8 mouse cellular contexts compared by ENCODE assay signal in genomic region chr10:75780769-75781578, GRCm38 (mm10). TPM values are rescaled to one million over a fixed set of nuclear protein-coding genes. Genes with fewer than 3 reads are reported as not detected.
DNase-seq lines count a peak whose midpoint lies in the region; ATAC-seq and TF ChIP-seq lines count a peak whose summit lies in the region.

Gene Gm20441, minus strand, starts transcription at chr10:75780954.
Gene Gstt3, minus strand, starts transcription at chr10:75781414.

- H3K4me1 ChIP-seq in MEL (ENCODE audit: control insufficient read depth in 1 of 2, insufficient read depth in 2 of 2, low read length in 2 of 2): peaks cover 0 to 13% of the 10 kb centered on the region in 2 experiments; a peak in 2 of 4 replicates
- peaks cover 18% of the 10 kb centered on the region for H3K4me1 ChIP-seq in embryonic facial prominence, embryonic 13.5 days
- H3K4me1 ChIP-seq in heart, embryonic 10.5 days: peaks cover 13% of the 10 kb centered on the region
- peaks cover 6% of the 10 kb centered on the region for H3K4me1 ChIP-seq in lung, embryonic 16.5 days (replicated peaks; ENCODE audit: control insufficient read depth, insufficient read depth, low read length)
- H3K4me1 ChIP-seq in olfactory bulb, adult 2 months (ENCODE audit: control insufficient read depth, insufficient read depth, low read length): peaks cover 10% of the 10 kb centered on the region

- H3K9me3 ChIP-seq in MEL (replicated peaks; ENCODE audit: insufficient read depth, low read length): no peaks in the 10 kb centered on the region
- H3K9me3 ChIP-seq in embryonic facial prominence, embryonic 13.5 days: no peaks in the 10 kb centered on the region; the same call in 1 of the 2 replicates
- no peaks in the 10 kb centered on the region for H3K9me3 ChIP-seq in heart, embryonic 10.5 days
- H3K9me3 ChIP-seq in lung, embryonic 16.5 days (ENCODE audit: control insufficient read depth, low read length): no peaks in the 10 kb centered on the region

- no peaks in the 10 kb centered on the region; the same call in 1 of the 2 replicates for H3K79me2 ChIP-seq in MEL (ENCODE audit: control insufficient read depth, insufficient read depth, low read length, poor library complexity)

- H3K27ac ChIP-seq in MEL (ENCODE audit: control insufficient read depth, low read depth, low read length): peak within 1 kb of the TSS; percentile 82
- peak within 1 kb of the TSS; percentile 39 for H3K27ac ChIP-seq in embryonic facial prominence, embryonic 13.5 days
- peak within 1 kb of the TSS; percentile 64 for H3K27ac ChIP-seq in heart, embryonic 10.5 days
- H3K27ac ChIP-seq in lung, embryonic 16.5 days (ENCODE audit: low read length): peak within 1 kb of the TSS; percentile 91
- no peak within 1 kb of the TSS for H3K27ac ChIP-seq in olfactory bulb, adult 2 months (ENCODE audit: insufficient read depth, low read depth, low read length)

- DNase-seq in 3134 (ENCODE audit: extremely low read depth, insufficient read length, low spot score): peak; percentile 63
- peak; percentile 90 for DNase-seq in MEL (ENCODE audit: low read depth, low spot score)
- peak; percentile 80 for DNase-seq in heart, embryonic 10.5 days (ENCODE audit: low spot score)
- DNase-seq in kidney, adult 8-10 months: peak; percentile 91 to 93
- no peak for DNase-seq in right cerebral cortex, postnatal 4 days

- peak in 1 of 2 experiments; percentile 25; a peak in 1 of 4 replicates for TF ChIP-seq EP300 in MEL (IDR thresholded peaks at IDR 0.05; ENCODE audit: low read depth in 1 of 2, low read length in 2 of 2)

- no peak for TF ChIP-seq RAD21 in MEL (IDR thresholded peaks at IDR 0.05; ENCODE audit: low read depth, low read length)

- peak within 1 kb of the TSS; percentile 62 to 71 for H3K4me3 ChIP-seq in MEL (ENCODE audit: control insufficient read depth in 1 of 2, insufficient read depth in 1 of 2, low read depth in 2 of 2, low read length in 2 of 2)
- H3K4me3 ChIP-seq in embryonic facial prominence, embryonic 13.5 days: peak within 1 kb of the TSS; percentile 46
- peak within 1 kb of the TSS; percentile 60 for H3K4me3 ChIP-seq in heart, embryonic 10.5 days
- H3K4me3 ChIP-seq in lung, embryonic 16.5 days (ENCODE audit: low read length): peak within 1 kb of the TSS; percentile 56
- H3K4me3 ChIP-seq in olfactory bulb, adult 2 months (ENCODE audit: insufficient read depth, low read depth, low read length): peak within 1 kb of the TSS; percentile 33

- ATAC-seq in embryonic facial prominence, embryonic 13.5 days (ENCODE audit: insufficient number of reproducible peaks, insufficient read depth, low FRiP score, low TSS enrichment, low read depth): peak; percentile 77
- peak; percentile 93 for ATAC-seq in lung, embryonic 16.5 days (ENCODE audit: low read depth)

- TF ChIP-seq CTCF in MEL (IDR thresholded peaks at IDR 0.05 in 2 of 3, conservative IDR thresholded peaks at IDR 0.05 in 1 of 3; ENCODE audit: control insufficient read depth in 1 of 3, insufficient read depth in 1 of 3, low read depth in 2 of 3, low read length in 3 of 3, poor library complexity in 1 of 3, severe bottlenecking in 1 of 3): no peak
- TF ChIP-seq CTCF in olfactory bulb, adult 2 months (IDR thresholded peaks at IDR 0.05; ENCODE audit: insufficient read depth, low read depth, low read length): no peak

- H3K36me3 ChIP-seq in MEL (ENCODE audit: control insufficient read depth in 1 of 2, insufficient read depth in 2 of 2, low read length in 2 of 2): peaks cover 0 to 7% of the 10 kb centered on the region in 2 experiments; a peak in 1 of 4 replicates
- no peaks in the 10 kb centered on the region for H3K36me3 ChIP-seq in embryonic facial prominence, embryonic 13.5 days
- no peaks in the 10 kb centered on the region for H3K36me3 ChIP-seq in heart, embryonic 10.5 days
- no peaks in the 10 kb centered on the region for H3K36me3 ChIP-seq in lung, embryonic 16.5 days (ENCODE audit: control insufficient read depth, insufficient read depth, low read length)

- no peaks in the 10 kb centered on the region for H3K27me3 ChIP-seq in MEL (ENCODE audit: control insufficient read depth in 1 of 2, insufficient read depth in 2 of 2, low read length in 2 of 2)
- H3K27me3 ChIP-seq in embryonic facial prominence, embryonic 13.5 days: peaks cover 15% of the 10 kb centered on the region
- H3K27me3 ChIP-seq in heart, embryonic 10.5 days (ENCODE audit: insufficient read depth, poor library complexity, severe bottlenecking): peaks cover 30% of the 10 kb centered on the region
- H3K27me3 ChIP-seq in lung, embryonic 16.5 days (ENCODE audit: control insufficient read depth, insufficient read depth, low read depth, low read length): no peaks in the 10 kb centered on the region

- peak in 1 of 2 experiments; percentile 58; a peak in 2 of 4 replicates for TF ChIP-seq POLR2A in MEL (IDR thresholded peaks at IDR 0.05; ENCODE audit: control insufficient read depth in 1 of 2, insufficient read depth in 1 of 2, low read depth in 1 of 2, low read length in 2 of 2, poor library complexity in 1 of 2)
- TF ChIP-seq POLR2A in olfactory bulb, adult 2 months (IDR thresholded peaks at IDR 0.05; ENCODE audit: insufficient read depth, low read depth, low read length): no peak

- peak within 1 kb of the TSS; percentile 69 for H3K9ac ChIP-seq in MEL (ENCODE audit: control insufficient read depth, low read depth, low read length, poor library complexity, severe bottlenecking)
- H3K9ac ChIP-seq in embryonic facial prominence, embryonic 13.5 days: peak within 1 kb of the TSS; percentile 70
- peak within 1 kb of the TSS; percentile 70 for H3K9ac ChIP-seq in lung, embryonic 16.5 days (ENCODE audit: low read length)

- peak within 1 kb of the TSS; percentile 80 for H3K4me2 ChIP-seq in embryonic facial prominence, embryonic 13.5 days
- H3K4me2 ChIP-seq in lung, embryonic 16.5 days (ENCODE audit: low read depth, low read length): peak within 1 kb of the TSS; percentile 91

- WGBS in embryonic facial prominence, embryonic 13.5 days: 2% methylated on average over 28 of the region's 28 CpGs
- WGBS in heart, embryonic 10.5 days: 1% methylated on average over 28 of the region's 28 CpGs
- WGBS in lung, embryonic 16.5 days: under 1% methylated on average over 28 of the region's 28 CpGs
- 6% methylated on average over 28 of the region's 28 CpGs for WGBS in olfactory bulb, adult 2 months

TF ChIP-seq in MEL, 35 proteins besides CTCF, POLR2A, EP300 and RAD21 (continues in another document):
- TF ChIP-seq POLR2AphosphoS5 (IDR thresholded peaks at IDR 0.05; ENCODE audit: borderline replicate concordance, low read depth, low read length): no peak
- TF ChIP-seq ETS1 (IDR thresholded peaks at IDR 0.05; ENCODE audit: low read depth, low read length): 0 out of 2 replicates have a peak, but pooled peaks have one; percentile 29
- no peak for TF ChIP-seq ZMIZ1 (IDR thresholded peaks at IDR 0.05; ENCODE audit: low read depth, low read length)
- no peak for TF ChIP-seq CHD2 (IDR thresholded peaks at IDR 0.05; ENCODE audit: low read length)
- TF ChIP-seq MAX (IDR thresholded peaks at IDR 0.05; ENCODE audit: low read length): peak; percentile 58; the same call in 1 of the 2 replicates
- peak; percentile 52; the same call in 1 of the 2 replicates for TF ChIP-seq MXI1 (IDR thresholded peaks at IDR 0.05; ENCODE audit: low read depth, low read length)
- TF ChIP-seq UBTF (IDR thresholded peaks at IDR 0.05; ENCODE audit: borderline replicate concordance, insufficient read depth, low read depth, low read length): no peak
- no peak for TF ChIP-seq MAFK (IDR thresholded peaks at IDR 0.05; ENCODE audit: borderline replicate concordance, low read depth, low read length)
- TF ChIP-seq NRF1 (IDR thresholded peaks at IDR 0.05; ENCODE audit: insufficient read depth, low read depth, low read length, poor library complexity, severe bottlenecking): no peak
- TF ChIP-seq GABPA (IDR thresholded peaks at IDR 0.05; ENCODE audit: low read depth, low read length): no peak
- no peak for TF ChIP-seq BHLHE40 (IDR thresholded peaks at IDR 0.05; ENCODE audit: borderline replicate concordance, low read depth, low read length)
- TF ChIP-seq USF2 (IDR thresholded peaks at IDR 0.05; ENCODE audit: borderline replicate concordance in 1 of 2, insufficient read depth in 1 of 2, low read depth in 1 of 2, low read length in 2 of 2): no peak
- TF ChIP-seq E2F4 (IDR thresholded peaks at IDR 0.05; ENCODE audit: borderline replicate concordance, low read depth, low read length): no peak
- TF ChIP-seq ELF1 (IDR thresholded peaks at IDR 0.05; ENCODE audit: low read depth, low read length): peak; percentile 90
- TF ChIP-seq USF1 (IDR thresholded peaks at IDR 0.05; ENCODE audit: low read depth, low read length): no peak
- no peak for TF ChIP-seq GATA1 (IDR thresholded peaks at IDR 0.05; ENCODE audit: low read depth, low read length)
- peak; percentile 74 for TF ChIP-seq TBP (IDR thresholded peaks at IDR 0.05; ENCODE audit: low read depth, low read length)
- no peak for TF ChIP-seq ZNF384 (IDR thresholded peaks at IDR 0.05; ENCODE audit: low read depth, low read length)
- no peak for TF ChIP-seq CHD1 (IDR thresholded peaks at IDR 0.05; ENCODE audit: low read depth, low read length)
- TF ChIP-seq RCOR1 (IDR thresholded peaks at IDR 0.05; ENCODE audit: low read depth, low read length): peak; percentile 54
- TF ChIP-seq MYC (IDR thresholded peaks at IDR 0.05; ENCODE audit: low read depth, low read length): 0 out of 2 replicates have a peak, but pooled peaks have one; percentile 27

RNA-seq across cellular contexts. Expression of gene Gm20441, which starts in this region (rescaled TPM):
- not detected in 2 replicates for total RNA-seq in MEL (2012; rRNA removed)
- not detected for polyA plus RNA-seq in MEL (2012; ENCODE audit: insufficient read depth in 1 of 2, insufficient read length in 2 of 2, low read depth in 1 of 2, low replicate concordance in 2 of 2, missing spikeins in 1 of 2)
- polyA plus RNA-seq in embryonic facial prominence, embryonic 13.5 days (2015; fragmentation: Nextera tagmentation; extraction: Ambion mirVana): not detected in 2 replicates
- not detected in 2 replicates for polyA plus RNA-seq in heart, embryonic 10.5 days (2016; fragmentation: Nextera tagmentation; extraction: Ambion mirVana)
- polyA plus RNA-seq in lung, embryonic 16.5 days (2015; fragmentation: Nextera tagmentation; extraction: Ambion mirVana): 0.41 and 0.65 TPM in 2 replicates
- polyA plus RNA-seq in olfactory bulb, adult 2 months (2012; ENCODE audit: insufficient read depth, insufficient read length, low replicate concordance, missing spikeins): not detected in 2 replicates

RNA-seq across cellular contexts. Expression of gene Gstt3, which starts in this region (rescaled TPM):
- total RNA-seq in MEL (2012; rRNA removed): 4.0 TPM in 2 replicates
- 10 to 100 TPM in 1 of 2 experiments, not detected in 1; 10.2 TPM for polyA plus RNA-seq in MEL (2012; ENCODE audit: insufficient read depth in 1 of 2, insufficient read length in 2 of 2, low read depth in 1 of 2, low replicate concordance in 2 of 2, missing spikeins in 1 of 2)
- polyA plus RNA-seq in embryonic facial prominence, embryonic 13.5 days (2015; fragmentation: Nextera tagmentation; extraction: Ambion mirVana): 11.8 and 16.7 TPM in 2 replicates
- polyA plus RNA-seq in heart, embryonic 10.5 days (2016; fragmentation: Nextera tagmentation; extraction: Ambion mirVana): 2.6 and 4.2 TPM in 2 replicates
- polyA plus RNA-seq in lung, embryonic 16.5 days (2015; fragmentation: Nextera tagmentation; extraction: Ambion mirVana): 34.2 and 36.4 TPM in 2 replicates
- polyA plus RNA-seq in olfactory bulb, adult 2 months (2012; ENCODE audit: insufficient read depth, insufficient read length, low replicate concordance, missing spikeins): not detected in 2 replicates
